Mouse (Mus musculus) spleen, adult 2 months (tissue): Measurements from ENCODE around the gene Kcnk7.

Experiments used
- CTCF ChIP-seq: fragments of 200-500 bp; IDR thresholded peaks from 2 replicates; pipeline ENCODE4 v1.5.1; 2011; ENCODE audit warnings: mild to moderate bottlenecking, inconsistent platforms; ENCODE audit not compliant: insufficient read depth, insufficient read length, insufficient replicate concordance; ENCODE audit errors: extremely low read depth
- POLR2A ChIP-seq: fragments of 200-500 bp; IDR thresholded peaks from 2 replicates; pipeline ENCODE4 v1.6.1; 2011; ENCODE audit warnings: low read depth, low read length, inconsistent platforms

GRCm38 (mm10) chr19:5692086-5692912 is 11.9 kb upstream of the Kcnk7 start:
- no peak for TF ChIP-seq POLR2A
- TF ChIP-seq CTCF, result no peak
